Mouse (Mus musculus) right cerebral cortex, adult 2 months (tissue): ENCODE results near the gene Abcc4.

Experiments used
- DNase-seq, 2 experiments: peaks; one replicate each; pipeline ENCODE4 v3.0.0; 2021 to 2022; ENCODE audit warnings: low spot score in 2 of 2

Gene Abcc4

DNA sequence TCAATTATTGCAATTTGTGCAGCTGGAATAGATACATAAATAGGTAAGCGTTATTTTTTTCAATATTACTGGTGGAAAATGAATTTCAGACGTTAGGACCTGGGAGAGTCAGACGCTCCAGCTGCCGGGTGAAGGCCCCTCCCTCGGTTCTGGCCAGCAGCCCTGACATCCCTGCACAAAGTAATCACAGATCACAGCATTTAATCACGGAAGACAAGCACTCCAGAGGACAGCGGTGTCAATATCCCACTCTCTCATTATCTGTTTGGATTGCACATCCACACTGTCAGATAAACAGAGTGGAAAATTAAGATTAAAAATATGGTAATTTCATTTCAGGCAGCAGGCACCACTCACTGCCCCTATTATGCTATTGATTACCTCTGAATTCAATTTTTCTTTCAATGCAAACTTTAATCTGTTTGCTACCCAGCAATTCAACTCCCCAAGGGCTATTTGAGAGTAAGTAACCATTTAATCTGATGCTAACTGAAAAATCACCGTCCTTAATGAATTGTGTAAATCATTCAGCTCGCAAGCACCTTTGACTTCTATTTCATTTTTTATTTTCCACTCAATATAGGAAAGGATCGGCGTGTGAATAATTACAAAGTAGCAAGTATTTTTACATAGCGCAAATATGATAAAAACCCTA, 270.2 kb downstream of the Abcc4 start:
- DNase-seq, result no peak

DNA sequence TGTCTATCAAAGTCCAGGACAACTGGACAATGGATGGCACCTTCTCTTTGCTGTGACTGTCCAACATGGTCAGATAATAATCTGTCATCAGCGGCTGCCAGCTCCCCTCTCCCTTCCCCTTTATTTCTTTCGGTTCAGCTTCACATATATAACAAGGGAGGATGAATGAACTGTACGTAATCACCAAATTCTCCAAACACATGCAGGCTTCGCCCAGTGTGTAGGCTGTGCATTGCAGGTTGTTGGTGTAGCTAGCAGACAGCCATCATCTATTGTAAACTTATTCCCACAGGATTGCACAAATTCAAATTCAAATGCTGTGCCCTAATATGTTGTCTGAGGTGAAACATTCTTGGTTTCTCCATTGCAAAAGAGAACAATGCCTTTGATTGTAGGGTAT, 271.2 kb downstream of the Abcc4 start:
- DNase-seq, result no peak

DNA sequence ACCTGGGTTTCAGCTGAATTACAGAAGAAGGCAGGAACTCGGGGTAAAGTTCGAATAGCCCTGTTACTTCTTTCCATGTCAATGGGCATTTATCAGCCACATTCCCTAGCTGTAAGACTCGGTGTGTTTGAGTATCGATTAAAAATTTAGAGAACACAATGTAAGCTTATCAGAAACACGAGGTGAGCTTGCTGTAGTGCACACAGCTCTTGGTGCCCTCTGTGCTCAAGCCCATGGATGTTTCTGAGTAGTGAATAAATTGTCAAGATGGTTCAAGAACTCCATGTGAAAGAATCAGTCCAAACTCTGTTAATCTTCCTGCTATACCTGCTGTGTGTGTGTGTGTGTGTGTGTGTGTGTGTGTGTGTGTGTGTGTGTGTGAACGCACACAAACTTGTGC, 272.2 kb downstream of the Abcc4 start:
- DNase-seq, result no peak
